Mouse (Mus musculus) forebrain, embryonic 12.5 days (tissue): ENCODE results near the gene Cga. TPM values are rescaled to one million over a fixed set of nuclear protein-coding genes. Genes with fewer than 3 reads are reported as not detected.

Experiments
- ATAC-seq: fragments of 200-750 bp; cut with Nextera tagmentation; 2 replicates; pipeline ENCODE4 v1.8.0; 2017; ENCODE audit warnings: moderate TSS enrichment; ENCODE audit not compliant: low FRiP score
- H3K27ac ChIP-seq: fragments of 300-500 bp; sonication (generic); 2 replicates; pipeline ENCODE4 v1.5.1; 2016; ENCODE audit warnings: mild to moderate bottlenecking
- H3K27me3 ChIP-seq: fragments of 300-500 bp; sonication (generic); 2 replicates; pipeline ENCODE4 v1.6.1; 2016; ENCODE audit warnings: mild to moderate bottlenecking
- H3K36me3 ChIP-seq: fragments of 300-500 bp; sonication (generic); replicated peaks from 2 replicates; pipeline ENCODE4 v1.6.1; 2016; ENCODE audit warnings: mild to moderate bottlenecking
- H3K4me1 ChIP-seq: fragments of 300-500 bp; sonication (generic); 2 replicates; pipeline ENCODE4 v1.6.1; 2016
- H3K4me2 ChIP-seq: fragments of 300-500 bp; sonication (generic); 2 replicates; pipeline ENCODE4 v1.6.1; 2016; ENCODE audit warnings: mild to moderate bottlenecking, moderate library complexity
- H3K4me3 ChIP-seq: fragments of 300-500 bp; sonication (generic); replicated peaks from 2 replicates; pipeline ENCODE4 v1.5.1; 2016; ENCODE audit warnings: mild to moderate bottlenecking
- H3K9ac ChIP-seq: fragments of 300-500 bp; sonication (generic); 2 replicates; pipeline ENCODE4 v1.6.1; 2016; ENCODE audit warnings: mild to moderate bottlenecking
- H3K9me3 ChIP-seq: fragments of 300-500 bp; sonication (generic); 2 replicates; pipeline ENCODE4 v1.6.1; 2016
- WGBS: fragments of 180-500 bp; shearing (Covaris S2); methylation state at CpG from one replicate; pipeline ENCODE4 v1.1.7; 2016; 5-methylcytosine and 5-hydroxymethylcytosine counted together
- polyA plus RNA-seq: library from polyadenylated mRNA; unstranded; fragments of >200 nt; fragmentation: Nextera tagmentation; extraction: Ambion mirVana; gene quantifications from 2 replicates; pipeline ENCODE4 v1.2.1, GENCODE M21; 2016

Cga gene
- polyA plus RNA-seq, result 0.34 TPM in 1 of 2 replicates, not detected in the other

DNA sequence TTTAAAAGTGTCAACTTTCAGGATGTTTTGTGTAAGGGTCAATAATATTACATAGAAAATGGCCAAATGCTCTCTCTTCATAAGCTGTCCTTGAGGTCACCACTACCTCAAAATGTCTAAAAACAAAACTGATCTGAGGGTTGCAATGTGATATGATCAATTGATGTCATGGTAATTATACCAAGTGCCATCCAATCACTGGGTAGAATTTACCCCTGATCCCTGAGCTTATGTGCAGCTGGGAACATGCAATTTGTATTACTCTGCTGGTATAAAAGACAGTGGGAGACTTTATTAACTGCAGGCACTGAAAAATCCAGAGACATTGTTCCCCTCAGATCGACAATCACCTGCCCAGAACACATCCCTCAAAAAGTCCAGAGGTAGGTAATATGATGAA lies at the start of gene Cga:
Gene Cga (plus strand): TSS at position 301 of the 400 bp plus-strand sequence.
- Histone ChIP-seq H3K4me2 (no peak within 1 kb of the TSS), H3K9me3 (no peaks in the 10 kb centered on the region), H3K4me1 (no peaks in the 10 kb centered on the region), H3K9ac (no peak within 1 kb of the TSS), H3K4me3 (no peak within 1 kb of the TSS), H3K27me3 (peaks cover 29% of the 10 kb centered on the region), H3K36me3 (no peaks in the 10 kb centered on the region), H3K27ac (no peak within 1 kb of the TSS)
- WGBS, result 79% methylated on average over 1 of the region's 1 CpGs
- no peak for ATAC-seq

DNA sequence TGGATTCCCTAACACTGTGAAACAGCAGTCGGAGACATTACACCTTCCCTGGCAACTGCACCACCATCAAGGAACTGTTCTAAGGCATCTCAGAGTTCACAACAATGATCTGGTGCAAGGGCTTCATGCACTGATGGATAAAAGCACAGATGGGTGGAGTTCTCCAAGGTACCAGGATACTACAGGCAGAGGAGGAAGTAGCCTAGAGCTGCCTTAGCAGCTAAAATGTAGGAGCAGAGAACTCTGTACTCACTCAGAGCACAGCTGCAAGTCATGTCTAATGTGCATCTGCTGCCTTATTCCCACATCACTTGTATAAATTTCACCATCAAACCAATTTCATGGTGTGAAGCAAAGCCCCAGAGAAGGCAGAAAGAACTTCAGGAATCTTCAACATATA lies 49.7 kb upstream of the Cga start:
- Histone ChIP-seq H3K4me2 (no peak overlapping the region), H3K9ac (no peak overlapping the region), H3K27me3 (no peaks in the 10 kb centered on the region), H3K27ac (no peak overlapping the region), H3K4me1 (0 out of 2 replicates have a peak, but pooled peaks cover 6% of the 10 kb centered on the region), H3K9me3 (no peaks in the 10 kb centered on the region), H3K36me3 (peaks cover 4% of the 10 kb centered on the region), H3K4me3 (no peak overlapping the region)
- whole genome bisulfite sequencing, result 96% methylated on average over 1 of the region's 1 CpGs
- ATAC-seq, result no peak

DNA sequence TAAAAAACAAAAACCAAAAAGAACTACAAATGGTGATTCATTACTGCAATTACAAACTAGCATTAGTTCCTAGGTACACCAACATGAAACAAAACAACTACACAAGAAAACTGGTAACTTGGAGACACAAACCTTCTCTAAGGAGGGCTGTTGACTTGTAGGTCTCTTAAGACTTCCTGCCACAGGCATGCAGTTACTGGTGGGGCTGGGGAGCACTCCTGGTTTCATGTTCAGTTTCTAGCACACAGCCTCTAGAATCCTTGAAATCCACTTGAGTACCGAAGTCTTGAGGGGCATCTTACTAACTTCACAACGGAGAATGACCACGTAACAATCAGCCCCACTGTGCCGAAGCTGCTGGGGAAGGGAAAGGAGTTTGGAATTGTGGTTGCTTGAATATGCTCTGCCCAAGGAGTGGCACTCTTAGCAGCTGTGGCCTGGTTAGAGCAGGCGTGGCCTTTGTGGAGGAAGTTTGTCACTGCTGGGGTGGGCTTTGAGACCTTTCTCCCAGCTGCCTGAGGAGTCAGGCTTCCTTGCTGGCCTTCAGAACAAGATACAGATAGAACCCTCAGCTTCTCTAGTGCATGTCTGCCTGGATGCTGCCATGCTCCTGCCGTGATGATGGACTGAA lies 45.8 kb upstream of the Cga start:
- Histone ChIP-seq H3K9ac (no peak overlapping the region), H3K9me3 (no peaks in the 10 kb centered on the region), H3K36me3 (peaks cover 10% of the 10 kb centered on the region), H3K27ac (no peak overlapping the region), H3K4me1 (0 out of 2 replicates have a peak, but pooled peaks cover 6% of the 10 kb centered on the region), H3K27me3 (no peaks in the 10 kb centered on the region), H3K4me2 (no peak overlapping the region), H3K4me3 (no peak overlapping the region)
- ATAC-seq, result no peak
- WGBS, result 91% methylated on average over 6 of the region's 6 CpGs

DNA sequence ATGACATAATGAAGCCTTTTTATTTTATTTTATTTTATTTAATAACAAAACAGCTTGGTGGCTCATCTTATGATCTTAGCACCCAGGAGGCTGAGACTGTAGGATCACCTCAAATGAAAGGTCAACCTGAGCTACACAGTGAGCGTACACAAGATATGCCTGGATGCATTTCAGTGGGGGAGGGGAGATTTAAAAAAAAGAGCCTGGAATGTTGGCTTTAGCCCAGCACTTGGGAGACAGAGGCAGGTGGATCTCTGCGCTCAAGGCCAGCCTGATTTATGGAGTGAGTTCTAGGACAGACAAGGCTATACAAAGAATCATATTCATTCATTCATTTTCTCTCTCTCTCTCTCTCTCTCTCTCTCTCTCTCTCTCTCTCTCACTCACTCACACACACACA lies 43.4 kb upstream of the Cga start:
- Histone ChIP-seq H3K27ac (no peak overlapping the region), H3K4me3 (no peak overlapping the region), H3K9me3 (no peaks in the 10 kb centered on the region), H3K9ac (no peak overlapping the region), H3K27me3 (no peaks in the 10 kb centered on the region), H3K4me2 (no peak overlapping the region), H3K36me3 (peaks cover 24% of the 10 kb centered on the region), H3K4me1 (no peaks in the 10 kb centered on the region)
- ATAC-seq, result no peak
- 94% methylated on average over 2 of the region's 2 CpGs for WGBS

DNA sequence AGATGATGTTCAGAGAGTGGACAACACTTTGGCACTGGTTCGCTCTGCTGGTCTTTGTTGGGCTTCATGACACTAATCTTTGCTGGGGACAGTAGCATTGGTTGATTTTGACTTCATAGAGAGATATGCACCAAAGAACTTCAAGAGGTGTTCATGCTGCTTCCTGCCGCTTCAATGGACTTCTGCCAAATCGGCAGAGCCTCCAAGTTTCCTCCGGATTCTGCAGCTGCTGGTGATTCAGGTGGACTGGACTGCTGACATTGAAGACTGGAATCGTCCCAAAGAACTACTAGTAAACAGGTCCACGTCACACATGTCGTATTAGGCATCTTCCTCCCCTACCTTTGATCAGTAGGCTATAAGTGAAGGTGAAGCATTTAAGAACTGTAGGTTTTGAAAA lies 41.5 kb upstream of the Cga start:
- ATAC-seq, result no peak
- H3K27ac ChIP-seq, result no peak overlapping the region
- no peak overlapping the region for H3K9ac ChIP-seq
- 98% methylated on average over 7 of the region's 7 CpGs for WGBS
- H3K4me1 ChIP-seq, result no peaks in the 10 kb centered on the region; the same call in 1 of the 2 replicates
- no peaks in the 10 kb centered on the region for H3K9me3 ChIP-seq
- H3K36me3 ChIP-seq, result peaks cover 24% of the 10 kb centered on the region
- no peaks in the 10 kb centered on the region for H3K27me3 ChIP-seq
- H3K4me2 ChIP-seq, result no peak overlapping the region
- no peak overlapping the region for H3K4me3 ChIP-seq

DNA sequence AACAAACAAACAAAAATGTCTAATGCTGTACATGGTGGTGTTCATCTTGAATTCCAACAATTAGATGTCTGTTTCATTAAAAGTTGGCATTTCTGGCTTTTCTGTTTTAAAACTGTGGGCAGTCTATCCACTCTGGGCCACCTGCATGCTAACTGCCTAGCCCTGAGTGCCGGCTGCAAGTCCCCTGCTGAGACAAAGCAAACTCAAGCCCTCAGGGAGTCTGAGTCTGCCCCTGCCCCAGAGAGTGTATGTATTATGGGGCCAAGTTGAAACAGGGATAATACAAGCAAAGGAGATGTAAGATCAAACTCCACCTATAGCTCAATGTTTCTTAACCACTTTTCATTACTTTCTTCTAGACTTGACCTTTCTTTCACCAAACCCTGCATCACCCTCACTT lies 37.6 kb upstream of the Cga start:
- Histone ChIP-seq H3K36me3 (peaks cover 24% of the 10 kb centered on the region), H3K4me1 (no peaks in the 10 kb centered on the region; the same call in 1 of the 2 replicates)
- ATAC-seq, result no peak

DNA sequence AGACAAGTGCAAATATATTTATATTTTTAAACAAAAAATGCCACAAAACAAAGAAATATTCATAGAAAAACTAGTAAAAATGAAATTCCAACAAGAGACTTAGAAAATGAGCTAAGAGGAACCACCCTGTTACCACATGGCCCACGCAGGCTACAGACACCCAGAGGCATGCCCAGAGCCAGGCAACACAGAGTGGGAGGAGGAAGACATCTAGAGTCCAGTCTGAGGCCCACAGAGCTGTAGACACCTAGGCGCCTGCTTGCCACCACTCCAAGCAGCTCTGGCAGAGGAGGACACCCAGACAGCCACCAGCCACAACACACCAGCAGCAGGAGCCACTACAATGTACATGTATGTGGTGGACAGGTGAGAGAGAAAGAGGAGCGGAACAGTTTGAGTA lies 34.7 kb upstream of the Cga start:
- WGBS, result 95% methylated on average over 3 of the region's 3 CpGs
- H3K4me3 ChIP-seq, result no peak overlapping the region

More for the DNA sequence above, 37.6 kb upstream of the Cga start:
- no peak overlapping the region for H3K9ac ChIP-seq
- no peak overlapping the region for H3K4me3 ChIP-seq
- no peaks in the 10 kb centered on the region for H3K27me3 ChIP-seq
- no peak overlapping the region for H3K27ac ChIP-seq
- no peaks in the 10 kb centered on the region for H3K9me3 ChIP-seq
- 31% methylated on average over 1 of the region's 1 CpGs for WGBS
- H3K4me2 ChIP-seq, result no peak overlapping the region

DNA sequence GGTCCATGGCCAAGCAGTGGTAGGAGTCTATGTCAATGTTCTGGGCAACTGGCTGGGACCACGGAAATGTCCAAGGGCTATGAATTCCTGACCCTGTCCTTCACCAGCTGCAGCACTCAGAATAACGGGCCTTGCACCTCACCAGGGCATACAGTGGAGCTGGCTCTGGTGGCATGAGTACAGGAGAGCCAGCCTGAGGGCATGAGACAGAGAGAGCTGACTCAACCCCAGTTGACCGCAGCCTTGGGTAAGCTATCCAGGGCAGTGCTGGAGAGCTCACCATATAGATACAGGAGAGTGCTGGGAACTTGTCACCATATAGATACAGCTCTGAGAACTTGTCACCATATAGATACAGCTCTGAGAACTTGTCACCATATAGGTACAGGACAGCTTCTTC lies 34.2 kb upstream of the Cga start:
- H3K4me2 ChIP-seq, result no peak overlapping the region
- no peaks in the 10 kb centered on the region for H3K9me3 ChIP-seq
- no peak overlapping the region for H3K27ac ChIP-seq
- WGBS, result 88% methylated on average over 3 of the region's 3 CpGs
- H3K27me3 ChIP-seq, result no peaks in the 10 kb centered on the region
- H3K36me3 ChIP-seq, result peaks cover 4% of the 10 kb centered on the region; the same call in 1 of the 2 replicates
- no peak overlapping the region for H3K4me3 ChIP-seq
- no peak for ATAC-seq
- no peaks in the 10 kb centered on the region; the same call in 1 of the 2 replicates for H3K4me1 ChIP-seq
- H3K9ac ChIP-seq, result no peak overlapping the region

More for the DNA sequence above, 34.7 kb upstream of the Cga start:
- no peak for ATAC-seq
- Histone ChIP-seq H3K36me3 (peaks cover 9% of the 10 kb centered on the region), H3K9me3 (no peaks in the 10 kb centered on the region), H3K9ac (no peak overlapping the region), H3K27ac (no peak overlapping the region), H3K4me2 (no peak overlapping the region), H3K27me3 (no peaks in the 10 kb centered on the region), H3K4me1 (no peaks in the 10 kb centered on the region; the same call in 1 of the 2 replicates)

DNA sequence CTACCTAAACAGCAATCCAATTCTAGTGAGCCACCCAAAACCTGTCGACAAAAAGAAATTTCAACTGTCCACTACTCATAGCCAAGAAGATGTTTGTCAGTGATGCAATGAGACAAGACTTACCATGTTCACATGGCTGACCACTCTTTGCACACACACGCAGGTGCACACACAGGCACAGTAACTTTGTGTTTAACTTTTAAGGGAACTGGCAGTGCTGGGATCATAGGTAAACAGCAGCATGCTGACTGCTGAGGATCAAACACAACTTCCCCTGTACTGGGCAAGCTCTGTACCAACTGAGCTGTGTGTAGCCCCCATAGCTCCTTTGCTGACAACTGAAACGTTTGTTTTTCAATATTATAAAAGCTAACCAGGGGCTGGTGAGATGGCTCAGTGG lies 32.1 kb upstream of the Cga start:
- Histone ChIP-seq H3K4me1 (no peaks in the 10 kb centered on the region), H3K27ac (no peak overlapping the region), H3K4me2 (no peak overlapping the region), H3K4me3 (no peak overlapping the region), H3K9me3 (no peaks in the 10 kb centered on the region), H3K9ac (no peak overlapping the region), H3K27me3 (no peaks in the 10 kb centered on the region), H3K36me3 (peaks cover 3% of the 10 kb centered on the region; the same call in 1 of the 2 replicates)
- WGBS, result 90% methylated on average over 3 of the region's 3 CpGs
- no peak for ATAC-seq

DNA sequence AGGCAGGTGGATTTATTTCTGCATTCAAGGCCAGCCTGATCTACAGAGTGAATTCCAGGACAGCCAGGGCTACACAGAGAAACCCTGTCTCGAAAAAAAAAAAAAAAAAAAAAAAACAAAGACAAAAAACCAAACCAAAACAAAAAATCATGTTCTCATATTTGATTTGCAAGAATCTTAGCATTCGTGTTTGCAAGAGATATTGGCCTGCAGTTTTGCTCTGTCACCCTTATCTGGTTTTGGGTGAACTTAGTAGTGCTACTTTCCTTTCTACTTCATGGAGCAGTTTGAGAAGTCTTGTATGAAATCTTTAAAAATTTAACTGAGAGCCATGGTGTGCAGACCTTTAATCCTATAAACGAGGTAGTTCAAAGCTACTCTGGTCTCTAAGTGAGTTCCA lies 23.8 kb upstream of the Cga start:
- no peak overlapping the region for H3K4me2 ChIP-seq
- H3K4me3 ChIP-seq, result no peak overlapping the region
- no peaks in the 10 kb centered on the region; the same call in 1 of the 2 replicates for H3K4me1 ChIP-seq
- no peak overlapping the region for H3K9ac ChIP-seq
- no peaks in the 10 kb centered on the region for H3K27me3 ChIP-seq
- no peaks in the 10 kb centered on the region for H3K9me3 ChIP-seq
- 91% methylated on average over 3 of the region's 3 CpGs for WGBS
- H3K27ac ChIP-seq, result no peak overlapping the region
- no peak for ATAC-seq
- H3K36me3 ChIP-seq, result no peaks in the 10 kb centered on the region

DNA sequence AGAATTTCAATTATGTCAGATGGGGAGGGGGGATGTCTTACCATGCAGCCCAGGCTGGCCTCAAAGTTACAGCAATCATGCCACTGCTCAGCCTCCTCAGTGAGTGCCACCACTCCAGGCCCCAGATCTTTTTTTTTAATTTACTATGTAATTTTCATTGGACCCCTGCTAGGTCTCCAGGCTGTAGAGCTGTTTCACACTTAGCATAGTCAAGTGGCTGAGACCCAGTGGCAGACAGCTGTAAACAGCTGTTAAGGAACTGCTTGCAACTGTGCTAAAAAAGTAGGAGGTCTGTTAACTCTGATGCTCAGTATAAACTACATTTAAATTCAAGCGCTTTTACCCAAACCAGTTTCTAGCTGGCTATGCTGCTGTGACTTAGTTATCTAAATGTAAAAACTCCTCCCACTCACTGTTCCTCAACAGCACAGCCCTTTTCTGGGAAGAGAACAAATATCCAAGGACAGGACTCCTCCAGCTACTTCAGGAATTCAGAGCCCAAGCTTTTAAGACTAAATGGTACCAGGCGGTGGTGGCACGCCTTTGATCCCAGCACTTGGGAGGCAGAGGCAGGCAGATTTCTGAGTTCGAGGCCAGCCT lies 20.6 kb upstream of the Cga start:
- peaks cover 12% of the 10 kb centered on the region for H3K36me3 ChIP-seq
- no peak overlapping the region for H3K4me2 ChIP-seq
- no peak overlapping the region for H3K9ac ChIP-seq
- H3K4me3 ChIP-seq, result no peak overlapping the region
- WGBS, result 87% methylated on average over 4 of the region's 4 CpGs
- H3K27me3 ChIP-seq, result no peaks in the 10 kb centered on the region
- no peak for ATAC-seq
- H3K9me3 ChIP-seq, result no peaks in the 10 kb centered on the region
- no peak overlapping the region for H3K27ac ChIP-seq
- no peaks in the 10 kb centered on the region; the same call in 1 of the 2 replicates for H3K4me1 ChIP-seq

DNA sequence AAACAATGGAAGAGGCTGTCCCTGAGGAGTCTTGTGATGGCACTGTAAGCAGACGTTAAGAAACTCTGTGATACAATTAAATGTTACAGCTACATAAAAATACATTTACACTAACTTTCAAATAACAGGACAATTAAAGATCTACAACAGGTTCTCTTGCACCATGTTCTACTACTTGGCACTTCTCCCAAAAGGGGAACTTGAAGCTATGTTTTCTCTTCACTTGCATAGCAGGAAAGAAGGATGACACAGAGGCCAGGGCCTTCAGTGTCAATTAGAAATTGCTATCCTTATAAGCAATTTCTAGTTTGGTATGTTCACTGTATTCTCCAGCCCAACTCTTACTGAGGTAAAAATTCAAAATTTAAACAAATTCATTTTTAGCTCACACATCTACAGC lies 19.3 kb upstream of the Cga start:
- no peak overlapping the region for H3K4me3 ChIP-seq
- no peaks in the 10 kb centered on the region for H3K9me3 ChIP-seq
- ATAC-seq, result no peak
- WGBS, result 82% methylated on average over 1 of the region's 1 CpGs
- H3K27ac ChIP-seq, result no peak overlapping the region
- H3K27me3 ChIP-seq, result no peaks in the 10 kb centered on the region
- H3K36me3 ChIP-seq, result peaks cover 19% of the 10 kb centered on the region
- H3K9ac ChIP-seq, result no peak overlapping the region
- no peak overlapping the region for H3K4me2 ChIP-seq
- no peaks in the 10 kb centered on the region; the same call in 1 of the 2 replicates for H3K4me1 ChIP-seq
